Mouse (Mus musculus) intestine, embryonic 14.5 days (tissue): Measurements from ENCODE around the gene Crip2. TPM values are rescaled to one million over a fixed set of nuclear protein-coding genes. Genes with fewer than 3 reads are reported as not detected.
A peak's percentile ranks its signal among the peaks of the same experiment; 100 is the strongest.

Source experiments
- ATAC-seq: fragments of 200-750 bp; cut with Nextera tagmentation; replicated peaks from 2 replicates; pipeline ENCODE4 v1.8.0; 2017; ENCODE audit warnings: low read depth, moderate number of reproducible peaks, moderate TSS enrichment, moderate library complexity; ENCODE audit not compliant: low FRiP score, low TSS enrichment
- DNase-seq: peaks from one replicate; pipeline ENCODE4 v3.0.0-alpha.2; 2018; ENCODE audit warnings: low spot score
- H3K27ac ChIP-seq: fragments of 300-500 bp; sonication (generic); 2 replicates; pipeline ENCODE4 v1.5.1; 2014; ENCODE audit warnings: low read depth, mild to moderate bottlenecking, control low read depth
- H3K27me3 ChIP-seq: fragments of 300-500 bp; sonication (generic); replicated peaks from 2 replicates; pipeline ENCODE4 v1.6.1; 2014; ENCODE audit warnings: low read length, control low read depth; ENCODE audit not compliant: control insufficient read depth, insufficient read depth
- H3K36me3 ChIP-seq: fragments of 300-500 bp; sonication (generic); 2 replicates; pipeline ENCODE4 v1.6.1; 2014; ENCODE audit warnings: low read length, control low read depth; ENCODE audit not compliant: control insufficient read depth, insufficient read depth
- H3K4me1 ChIP-seq: fragments of 300-500 bp; sonication (generic); replicated peaks from 2 replicates; pipeline ENCODE4 v1.6.1; 2014; ENCODE audit warnings: low read length, control low read depth, mixed read lengths; ENCODE audit not compliant: control insufficient read depth, insufficient read depth
- H3K4me2 ChIP-seq: fragments of 300-500 bp; sonication (generic); 2 replicates; pipeline ENCODE4 v1.6.1; 2014; ENCODE audit warnings: low read length
- H3K4me3 ChIP-seq: fragments of 300-500 bp; sonication (generic); 2 replicates; pipeline ENCODE4 v1.5.1; 2014; ENCODE audit warnings: low read depth, low read length, control low read depth, mixed read lengths
- H3K9ac ChIP-seq: fragments of 300-500 bp; sonication (generic); 2 replicates; pipeline ENCODE4 v1.6.1; 2014; ENCODE audit warnings: mild to moderate bottlenecking, low read length
- H3K9me3 ChIP-seq: fragments of 300-500 bp; sonication (generic); 2 replicates; pipeline ENCODE4 v1.6.1; 2016; ENCODE audit warnings: low read length, control low read depth; ENCODE audit not compliant: control insufficient read depth
- WGBS: fragments of 180-500 bp; shearing (Covaris S2); extraction: QIAGEN DNeasy Blood & Tissue Kit; methylation state at CpG from one replicate; pipeline ENCODE4 v1.1.7; 2014; 5-methylcytosine and 5-hydroxymethylcytosine counted together
- polyA plus RNA-seq: library from polyadenylated mRNA; unstranded; fragments of >200 nt; fragmentation: Nextera tagmentation; extraction: Ambion mirVana; gene quantifications from 2 replicates; pipeline ENCODE4 v1.2.1, GENCODE M21; 2014

The Crip2 gene
- polyA plus RNA-seq, 1 experiment from 2014 or later = 124 TPM

DNA sequence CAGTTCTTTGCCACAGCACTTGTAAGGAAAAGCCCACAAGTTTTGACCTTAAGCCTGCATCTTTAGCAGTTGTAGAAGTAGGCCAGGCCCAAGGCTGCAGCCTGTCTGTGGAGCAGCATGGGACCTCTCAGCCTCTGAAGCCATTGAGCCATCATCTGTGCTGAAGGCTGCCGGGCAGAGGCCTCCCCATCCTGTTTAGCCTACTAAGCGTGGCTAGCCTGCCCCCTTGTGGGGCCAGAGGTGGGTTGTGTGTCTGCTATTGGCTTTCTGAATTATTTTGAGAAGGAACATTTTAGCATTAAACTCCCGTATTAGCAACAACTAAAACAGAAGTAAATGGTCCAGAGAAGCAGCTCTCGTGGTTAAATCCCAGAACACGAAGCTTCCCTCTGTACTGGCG, 37.6 kb upstream of the Crip2 start:
- Histone ChIP-seq H3K4me2 (no peak overlapping the region), H3K4me1 (peaks cover 22% of the 10 kb centered on the region), H3K4me3 (no peak overlapping the region), H3K36me3 (no peaks in the 10 kb centered on the region), H3K9me3 (no peaks in the 10 kb centered on the region), H3K9ac (no peak overlapping the region), H3K27me3 (no peaks in the 10 kb centered on the region), H3K27ac (no peak overlapping the region)
- WGBS = 62% methylated on average over 6 of the region's 6 CpGs
- ATAC-seq = no peak
- DNase-seq = peak; percentile 64

DNA sequence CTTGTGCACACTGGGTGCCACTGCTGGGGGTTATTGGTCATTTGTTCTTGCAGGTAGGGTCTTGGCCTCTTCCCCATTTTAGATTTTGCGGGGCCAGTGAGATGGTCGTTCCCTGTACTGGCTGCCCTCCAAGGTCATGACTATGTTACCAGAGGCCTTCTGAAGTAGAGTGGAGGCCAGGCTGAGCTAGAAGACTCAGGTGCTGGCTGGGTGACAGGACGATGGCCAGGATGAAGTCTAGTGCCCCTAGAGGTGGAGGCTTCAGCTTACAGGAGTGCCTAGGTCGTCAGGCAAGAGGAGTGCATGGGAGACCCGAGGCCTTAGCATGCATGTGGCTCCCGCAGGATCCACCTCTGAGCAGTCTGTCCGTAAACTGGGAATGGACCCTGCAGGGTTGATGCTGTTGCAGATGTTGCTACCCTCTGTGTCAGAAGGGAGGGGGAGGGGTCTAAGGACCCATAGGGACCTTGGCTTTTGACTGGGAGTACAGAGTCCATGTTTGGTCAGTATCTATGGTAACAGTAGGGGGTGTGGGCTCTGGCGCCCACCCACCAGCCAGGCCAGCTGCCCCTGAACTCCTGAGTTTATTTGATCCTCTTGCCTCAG, 36.1 kb upstream of the Crip2 start:
- Histone ChIP-seq H3K27ac (no peak overlapping the region), H3K27me3 (no peaks in the 10 kb centered on the region), H3K9me3 (no peaks in the 10 kb centered on the region), H3K4me3 (no peak overlapping the region), H3K36me3 (no peaks in the 10 kb centered on the region), H3K9ac (no peak overlapping the region), H3K4me1 (peaks cover 20% of the 10 kb centered on the region), H3K4me2 (no peak overlapping the region)
- DNase-seq = no peak
- ATAC-seq = no peak
- 80% methylated on average over 8 of the region's 8 CpGs for WGBS

DNA sequence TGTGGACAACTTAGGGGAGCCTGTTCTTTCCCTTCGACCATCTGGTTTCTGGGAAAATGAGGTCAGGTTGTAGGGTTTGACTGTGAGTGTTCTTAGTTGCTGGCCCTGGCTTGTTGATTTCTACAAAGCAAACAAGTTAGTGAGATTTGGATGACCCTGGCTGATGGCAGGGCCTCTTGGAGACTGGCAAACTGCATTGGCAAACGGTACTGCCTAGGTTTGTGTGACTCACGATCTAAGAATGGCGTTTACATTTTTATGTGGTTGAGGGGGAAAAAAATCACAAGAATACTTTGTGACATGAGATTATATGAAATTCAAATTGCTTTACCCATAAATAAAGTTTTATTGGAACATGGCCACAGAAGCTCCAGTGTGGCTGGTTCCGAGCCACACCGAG, 33.6 kb upstream of the Crip2 start:
- H3K36me3 ChIP-seq = no peaks in the 10 kb centered on the region
- DNase-seq (no peak), ATAC-seq (no peak)
- H3K4me2 ChIP-seq = no peak overlapping the region
- no peaks in the 10 kb centered on the region for H3K27me3 ChIP-seq
- no peak overlapping the region for H3K9ac ChIP-seq
- WGBS = 74% methylated on average over 6 of the region's 6 CpGs
- no peaks in the 10 kb centered on the region; the same call in 1 of the 2 replicates for H3K4me1 ChIP-seq
- no peak overlapping the region for H3K27ac ChIP-seq
- no peaks in the 10 kb centered on the region for H3K9me3 ChIP-seq
- H3K4me3 ChIP-seq = no peak overlapping the region

DNA sequence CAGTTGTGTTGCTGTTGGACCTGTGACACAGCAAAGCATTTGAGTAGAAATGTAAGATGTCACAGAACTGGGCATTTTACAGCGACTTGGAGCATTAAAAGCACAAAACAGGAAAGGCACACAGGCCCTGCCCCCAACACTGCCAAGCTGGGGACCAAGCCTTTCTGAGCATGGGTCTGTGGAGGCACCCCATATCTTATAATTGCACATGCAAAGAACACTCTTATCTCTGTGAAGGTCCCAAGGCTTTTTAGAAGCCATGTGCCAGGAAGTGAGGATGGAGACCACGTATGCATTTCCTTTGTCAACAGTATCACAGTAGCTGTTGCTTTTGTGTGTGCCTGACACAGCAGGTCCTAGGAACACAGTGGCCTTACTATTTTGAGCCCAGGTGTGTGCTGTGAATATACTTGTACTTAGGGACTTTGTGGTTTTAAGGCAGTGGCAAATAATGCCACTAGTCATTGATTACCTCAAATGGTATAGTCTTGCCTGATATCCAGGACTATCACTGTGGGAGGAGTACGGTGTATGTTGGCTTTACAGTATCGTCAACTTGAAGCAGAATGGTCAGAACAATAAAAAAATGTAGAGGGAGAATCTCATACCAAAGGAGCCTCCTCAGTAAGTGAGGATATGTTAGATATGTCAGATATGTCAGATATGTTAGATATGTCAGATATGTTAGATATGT, 32.5 kb upstream of the Crip2 start:
- Histone ChIP-seq H3K36me3 (peaks cover 7% of the 10 kb centered on the region; the same call in 1 of the 2 replicates), H3K27me3 (no peaks in the 10 kb centered on the region), H3K9ac (no peak overlapping the region), H3K9me3 (no peaks in the 10 kb centered on the region), H3K4me1 (no peaks in the 10 kb centered on the region), H3K4me2 (no peak overlapping the region), H3K27ac (no peak overlapping the region), H3K4me3 (no peak overlapping the region)
- DNase-seq = no peak
- 78% methylated on average over 4 of the region's 4 CpGs for WGBS
- no peak for ATAC-seq

DNA sequence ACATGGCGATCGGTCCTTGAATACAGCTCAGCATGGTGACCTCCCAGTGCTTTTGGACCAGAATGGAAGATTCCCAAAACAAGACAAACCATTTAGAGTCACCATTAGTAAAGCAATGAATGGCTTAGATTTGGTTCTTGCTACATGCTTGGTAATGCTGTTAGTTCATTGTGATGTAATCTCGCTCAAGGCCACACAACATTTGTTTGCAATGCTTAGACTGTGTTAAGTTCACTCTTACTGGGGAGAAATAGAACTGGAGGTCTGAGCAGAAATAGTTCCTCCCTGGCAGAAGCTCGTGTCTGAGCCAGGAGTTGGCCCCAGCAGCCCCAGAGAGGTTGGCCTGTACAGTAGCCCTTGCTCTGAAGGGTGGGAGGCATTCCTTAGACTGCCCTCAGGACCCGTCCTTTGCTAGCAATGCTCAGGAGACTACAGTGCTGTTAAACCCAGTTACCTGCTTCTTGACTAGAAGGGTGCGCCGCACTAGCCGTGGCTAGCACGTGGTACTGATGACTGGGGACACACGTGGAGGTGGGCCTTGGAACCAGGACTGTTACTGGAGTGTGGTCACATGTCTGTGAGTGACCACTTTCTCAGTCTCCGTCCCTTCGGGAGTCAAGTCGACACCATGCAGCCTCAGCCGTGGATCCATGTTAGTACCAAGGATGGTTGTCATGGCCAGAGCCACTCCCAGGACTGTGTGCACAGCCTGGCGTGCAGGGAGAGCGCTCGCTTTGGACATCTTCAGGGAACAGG, 31.3 kb upstream of the Crip2 start:
- Histone ChIP-seq H3K9me3 (no peaks in the 10 kb centered on the region), H3K4me2 (no peak overlapping the region), H3K4me1 (no peaks in the 10 kb centered on the region), H3K27ac (no peak overlapping the region), H3K27me3 (no peaks in the 10 kb centered on the region), H3K9ac (no peak overlapping the region), H3K36me3 (peaks cover 13% of the 10 kb centered on the region), H3K4me3 (no peak overlapping the region)
- DNase-seq (no peak), ATAC-seq (no peak)
- 86% methylated on average over 17 of the region's 17 CpGs for WGBS

DNA sequence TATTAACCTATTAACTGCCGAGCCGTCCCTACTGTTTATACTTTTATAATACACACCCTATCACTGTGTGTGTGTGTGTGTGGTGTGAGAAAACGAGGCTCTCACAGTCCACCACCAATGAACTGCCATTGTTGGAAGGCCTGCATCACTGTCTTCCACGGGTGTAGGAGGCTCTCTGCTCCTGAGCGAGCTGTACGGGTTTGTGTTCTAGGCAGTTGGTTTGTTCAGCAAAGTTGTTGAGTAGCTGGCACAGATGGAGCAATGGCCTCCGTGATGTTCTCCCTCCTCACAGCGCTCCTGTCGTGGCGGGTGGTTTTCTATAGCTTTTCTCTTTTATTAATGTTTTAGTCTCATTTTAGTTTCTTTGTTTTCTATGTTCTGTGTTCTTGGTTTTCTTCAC, 30.2 kb upstream of the Crip2 start:
- H3K36me3 ChIP-seq = peaks cover 23% of the 10 kb centered on the region
- no peaks in the 10 kb centered on the region for H3K9me3 ChIP-seq
- no peak overlapping the region for H3K4me2 ChIP-seq
- H3K27me3 ChIP-seq = no peaks in the 10 kb centered on the region
- WGBS = 82% methylated on average over 10 of the region's 10 CpGs
- H3K9ac ChIP-seq = no peak overlapping the region
- no peak for DNase-seq
- no peaks in the 10 kb centered on the region for H3K4me1 ChIP-seq
- no peak overlapping the region for H3K27ac ChIP-seq
- ATAC-seq = no peak
- no peak overlapping the region for H3K4me3 ChIP-seq

DNA sequence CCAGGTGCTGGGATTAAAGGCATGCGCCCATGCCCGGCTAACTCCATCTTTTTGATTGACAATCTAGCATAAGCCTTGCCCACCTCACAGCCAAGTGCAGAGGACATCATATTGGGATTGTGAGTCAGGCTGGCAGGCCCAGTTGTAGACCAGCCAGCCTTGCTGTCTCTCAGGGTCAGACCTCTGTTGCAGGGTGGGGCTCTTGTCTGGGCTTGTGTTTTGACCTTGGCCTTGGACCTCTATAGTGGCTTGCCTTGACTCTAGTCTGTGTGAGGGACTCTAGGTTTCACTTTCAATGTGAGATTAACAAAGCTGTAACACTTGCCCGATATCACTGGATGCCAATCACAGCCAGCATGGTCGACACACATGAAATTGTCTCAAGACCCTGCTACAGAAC, 25.9 kb upstream of the Crip2 start:
- no peak overlapping the region for H3K4me2 ChIP-seq
- no peak overlapping the region for H3K9ac ChIP-seq
- H3K4me3 ChIP-seq = no peak overlapping the region
- H3K36me3 ChIP-seq = peaks cover 61% of the 10 kb centered on the region
- H3K27me3 ChIP-seq = no peaks in the 10 kb centered on the region
- H3K4me1 ChIP-seq = no peaks in the 10 kb centered on the region
- no peak for ATAC-seq
- no peaks in the 10 kb centered on the region for H3K9me3 ChIP-seq
- WGBS = 94% methylated on average over 4 of the region's 4 CpGs
- no peak for DNase-seq
- H3K27ac ChIP-seq = no peak overlapping the region

DNA sequence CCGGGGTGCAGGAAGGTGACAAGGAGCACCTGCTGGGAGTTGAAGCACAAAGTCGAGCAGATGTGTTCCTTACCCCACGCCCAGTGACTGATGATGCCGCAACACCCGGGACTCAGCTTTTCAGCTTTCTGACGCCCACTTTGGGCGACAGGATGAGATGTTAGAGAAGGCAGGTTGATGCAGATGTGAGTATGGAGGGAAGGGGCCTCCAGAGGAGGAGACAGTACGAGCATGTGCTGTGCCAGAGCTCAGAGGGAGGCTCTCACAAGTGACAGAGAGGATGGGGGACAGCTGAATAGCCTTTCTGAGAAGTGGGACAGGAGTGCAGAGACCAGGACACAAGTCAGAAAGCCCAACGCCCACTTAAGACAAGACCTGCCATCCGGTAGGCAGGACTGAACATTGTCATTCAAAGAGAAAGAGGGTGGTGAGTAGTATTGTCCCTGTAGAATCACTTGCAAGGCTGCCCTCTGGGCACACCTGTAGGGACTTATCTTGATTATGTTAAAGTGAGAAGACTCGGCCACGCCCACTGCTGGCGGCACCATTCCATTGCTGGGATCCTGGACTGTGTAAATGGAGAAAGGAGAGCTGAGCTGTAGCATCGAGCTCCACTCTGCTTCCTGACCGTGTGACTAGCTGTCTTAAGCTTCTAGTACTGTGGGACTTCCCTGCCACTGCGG, 25.0 kb upstream of the Crip2 start:
- ATAC-seq (no peak), DNase-seq (no peak)
- Histone ChIP-seq H3K4me1 (no peaks in the 10 kb centered on the region), H3K9me3 (no peaks in the 10 kb centered on the region), H3K27ac (no peak overlapping the region), H3K9ac (no peak overlapping the region), H3K4me3 (no peak overlapping the region), H3K27me3 (no peaks in the 10 kb centered on the region), H3K4me2 (no peak overlapping the region), H3K36me3 (peaks cover 64% of the 10 kb centered on the region)
- 78% methylated on average over 16 of the region's 16 CpGs for WGBS
